Comparison of ENCODE assay signal across 19 mouse cellular contexts in the genomic region with DNA sequence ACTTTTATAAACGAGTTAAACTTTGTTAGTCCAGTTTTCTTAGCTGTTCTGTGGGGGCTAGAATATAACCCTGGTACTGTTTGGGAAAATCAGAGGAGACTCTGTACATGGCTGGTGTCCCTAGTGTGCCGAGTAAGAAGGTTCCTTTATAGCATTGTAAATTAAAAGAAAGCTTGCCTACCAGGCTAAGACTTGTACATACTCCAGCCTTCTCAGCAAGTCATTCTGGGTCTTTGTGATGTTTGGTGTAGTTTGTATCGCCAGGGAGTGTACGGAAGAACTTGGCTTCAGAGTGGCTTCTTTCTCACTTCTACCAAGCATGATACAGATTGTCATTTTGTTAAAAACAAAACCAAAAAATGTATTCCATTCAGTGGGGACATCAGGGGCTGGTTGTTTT. TPM values are rescaled to one million over a fixed set of nuclear protein-coding genes. Genes with fewer than 3 reads are reported as not detected.
DNase-seq lines count a peak whose midpoint lies in the region; ATAC-seq and TF ChIP-seq lines count a peak whose summit lies in the region.
"Had no signal": no experiment of that assay in that cellular context is flagged by ENCODE, and none has a peak within 500 bp of the region (broad histone marks: within the 10 kb centered on the region; RNA-seq: fewer than 3 reads in every experiment).

No protein-coding gene starts in this region.

- no peaks in the 10 kb centered on the region for H3K9me3 ChIP-seq in forebrain, embryonic 12.5 days
- no peaks in the 10 kb centered on the region for H3K9me3 ChIP-seq in forebrain, embryonic 11.5 days (ENCODE audit: control insufficient read depth, low read length)
- no peaks in the 10 kb centered on the region for H3K9me3 ChIP-seq in hindbrain, postnatal 0 days (ENCODE audit: low read length)
- no peaks in the 10 kb centered on the region for H3K9me3 ChIP-seq in hindbrain, embryonic 14.5 days (ENCODE audit: control insufficient read depth, low read length)
- H3K9me3 ChIP-seq in forebrain, embryonic 15.5 days = no peaks in the 10 kb centered on the region
- H3K9me3 ChIP-seq: heart, embryonic 12.5 days; heart, embryonic 15.5 days; hindbrain, embryonic 10.5 days; hindbrain, embryonic 13.5 days had no signal

- no peak overlapping the region for H3K9ac ChIP-seq in forebrain, embryonic 12.5 days
- no peak overlapping the region for H3K9ac ChIP-seq in forebrain, embryonic 11.5 days (ENCODE audit: low read length)
- no peak overlapping the region for H3K9ac ChIP-seq in hindbrain, postnatal 0 days (replicated peaks; ENCODE audit: low read length)
- no peak overlapping the region for H3K9ac ChIP-seq in hindbrain, embryonic 14.5 days
- H3K9ac ChIP-seq in forebrain, embryonic 15.5 days (replicated peaks) = no peak overlapping the region
- H3K9ac ChIP-seq: heart, embryonic 12.5 days; heart, embryonic 15.5 days; hindbrain, embryonic 13.5 days had no signal

- peaks cover 39% of the 10 kb centered on the region for H3K36me3 ChIP-seq in forebrain, embryonic 12.5 days (replicated peaks)
- no peaks in the 10 kb centered on the region; the same call in none of the 2 replicates for H3K36me3 ChIP-seq in forebrain, embryonic 11.5 days (ENCODE audit: control insufficient read depth, insufficient read depth, low read length)
- H3K36me3 ChIP-seq in hindbrain, postnatal 0 days (ENCODE audit: insufficient read depth, low read length) = no peaks in the 10 kb centered on the region
- peaks cover 47% of the 10 kb centered on the region for H3K36me3 ChIP-seq in hindbrain, embryonic 14.5 days (replicated peaks; ENCODE audit: control insufficient read depth, insufficient read depth)
- peaks cover 14% of the 10 kb centered on the region for H3K36me3 ChIP-seq in forebrain, embryonic 15.5 days

- no peak for DNase-seq in forebrain, embryonic 11.5 days (ENCODE audit: low spot score)
- no peak for DNase-seq in hindbrain, postnatal 0 days (ENCODE audit: low spot score)
- no peak for DNase-seq in hindbrain, embryonic 14.5 days (ENCODE audit: low spot score)
- DNase-seq in left cerebral cortex, adult 2 months (ENCODE audit: extremely low spot score in 1 of 2, low spot score in 2 of 2) = no peak
- no peak for DNase-seq in left cerebral cortex, postnatal 10 days (ENCODE audit: extremely low spot score in 1 of 2, low spot score in 2 of 2)
- DNase-seq: adrenal gland, adult 8-10 months; adrenal gland, postnatal 25 days; gastrocnemius, postnatal 10 days; gastrocnemius, postnatal 36 days; heart, postnatal 10 days; heart, postnatal 36 days had no signal

- no peak overlapping the region for H3K4me3 ChIP-seq in forebrain, embryonic 12.5 days (replicated peaks)
- no peak overlapping the region for H3K4me3 ChIP-seq in forebrain, embryonic 11.5 days (ENCODE audit: low read depth, low read length)
- H3K4me3 ChIP-seq in hindbrain, postnatal 0 days (ENCODE audit: low read length) = no peak overlapping the region
- H3K4me3 ChIP-seq in hindbrain, embryonic 14.5 days (replicated peaks; ENCODE audit: low read length) = no peak overlapping the region
- H3K4me3 ChIP-seq in forebrain, embryonic 15.5 days = no peak overlapping the region
- no peak overlapping the region for H3K4me3 ChIP-seq in left cerebral cortex, adult 2 months
- H3K4me3 ChIP-seq: heart, embryonic 12.5 days; heart, embryonic 15.5 days; hindbrain, embryonic 10.5 days; hindbrain, embryonic 13.5 days had no signal

- no peak overlapping the region for H3K4me2 ChIP-seq in forebrain, embryonic 12.5 days
- H3K4me2 ChIP-seq in forebrain, embryonic 11.5 days (ENCODE audit: low read depth, low read length, severe bottlenecking) = no peak overlapping the region
- H3K4me2 ChIP-seq in hindbrain, postnatal 0 days (ENCODE audit: low read depth, low read length) = no peak overlapping the region
- H3K4me2 ChIP-seq in hindbrain, embryonic 14.5 days (replicated peaks) = no peak overlapping the region
- no peak overlapping the region for H3K4me2 ChIP-seq in forebrain, embryonic 15.5 days (replicated peaks)
- H3K4me2 ChIP-seq: heart, embryonic 12.5 days; heart, embryonic 15.5 days; hindbrain, embryonic 13.5 days had no signal

- no peak for TF ChIP-seq CTCF in hindbrain, postnatal 0 days (IDR thresholded peaks at IDR 0.05; ENCODE audit: low read depth)
- no peak for TF ChIP-seq CTCF in left cerebral cortex, adult 2 months (IDR thresholded peaks at IDR 0.05)

- WGBS in forebrain, embryonic 12.5 days = 91% methylated on average over 4 of the region's 4 CpGs
- WGBS in forebrain, embryonic 11.5 days = 92% methylated on average over 4 of the region's 4 CpGs
- 61% methylated on average over 4 of the region's 4 CpGs for WGBS in hindbrain, postnatal 0 days
- WGBS in hindbrain, embryonic 14.5 days = 85% methylated on average over 4 of the region's 4 CpGs
- WGBS in forebrain, embryonic 15.5 days = 62% methylated on average over 4 of the region's 4 CpGs

- no peaks in the 10 kb centered on the region for H3K27me3 ChIP-seq in forebrain, embryonic 12.5 days
- no peaks in the 10 kb centered on the region for H3K27me3 ChIP-seq in forebrain, embryonic 11.5 days (ENCODE audit: control insufficient read depth, insufficient read depth, low read length)
- no peaks in the 10 kb centered on the region for H3K27me3 ChIP-seq in hindbrain, postnatal 0 days (ENCODE audit: insufficient read depth, low read length)
- H3K27me3 ChIP-seq in hindbrain, embryonic 14.5 days (ENCODE audit: control insufficient read depth, insufficient read depth, low read length) = no peaks in the 10 kb centered on the region
- H3K27me3 ChIP-seq in forebrain, embryonic 15.5 days = no peaks in the 10 kb centered on the region
- H3K27me3 ChIP-seq: heart, embryonic 12.5 days; heart, embryonic 15.5 days; hindbrain, embryonic 13.5 days had no signal

- no peak for ATAC-seq in forebrain, embryonic 12.5 days (ENCODE audit: low FRiP score)
- no peak for ATAC-seq in forebrain, embryonic 11.5 days (replicated peaks; ENCODE audit: low FRiP score)
- ATAC-seq in hindbrain, postnatal 0 days = no peak
- no peak for ATAC-seq in hindbrain, embryonic 14.5 days (ENCODE audit: low FRiP score)
- ATAC-seq in forebrain, embryonic 15.5 days (replicated peaks) = peak; percentile 53
- ATAC-seq: activated CD4-positive, CD25-positive, alpha-beta regulatory T cell, adult 4 months; intestine, postnatal 0 days had no signal

- H3K27ac ChIP-seq in forebrain, embryonic 12.5 days = 0 out of 2 replicates have a peak overlapping the region, but pooled peaks have one; percentile 19
- no peak overlapping the region for H3K27ac ChIP-seq in forebrain, embryonic 11.5 days (ENCODE audit: low read depth, low read length)
- peak overlapping the region; percentile 36; the same call in 1 of the 2 replicates for H3K27ac ChIP-seq in hindbrain, postnatal 0 days
- no peak overlapping the region for H3K27ac ChIP-seq in hindbrain, embryonic 14.5 days
- H3K27ac ChIP-seq in forebrain, embryonic 15.5 days (replicated peaks) = peak overlapping the region; percentile 76
- H3K27ac ChIP-seq in left cerebral cortex, adult 2 months = no peak overlapping the region
- H3K27ac ChIP-seq: heart, embryonic 15.5 days; hindbrain, embryonic 10.5 days; hindbrain, embryonic 13.5 days had no signal

- intact Hi-C loops in left cerebral cortex, adult 2 months (cut with DNase I) = no loop called here
- intact Hi-C loops in left cerebral cortex, postnatal 10 days (cut with DNase I) = no loop called here

- peaks cover 3% of the 10 kb centered on the region; the same call in 1 of the 2 replicates for H3K4me1 ChIP-seq in forebrain, embryonic 12.5 days
- H3K4me1 ChIP-seq in forebrain, embryonic 11.5 days (replicated peaks; ENCODE audit: control insufficient read depth, insufficient read depth, low read length) = no peaks in the 10 kb centered on the region
- no peaks in the 10 kb centered on the region for H3K4me1 ChIP-seq in hindbrain, postnatal 0 days (ENCODE audit: insufficient read depth, low read length)
- peaks cover 3% of the 10 kb centered on the region for H3K4me1 ChIP-seq in hindbrain, embryonic 14.5 days (replicated peaks; ENCODE audit: control insufficient read depth, insufficient read depth, low read length)
- H3K4me1 ChIP-seq in forebrain, embryonic 15.5 days = peaks cover 39% of the 10 kb centered on the region
- H3K4me1 ChIP-seq: heart, embryonic 12.5 days; heart, embryonic 15.5 days; hindbrain, embryonic 10.5 days had no signal

RNA-seq across cellular contexts. Expression of a gene that starts 17.2 kb away (rescaled TPM):
- 381 and 460 TPM in 2 replicates for polyA plus RNA-seq in forebrain, embryonic 12.5 days (2016; fragmentation: Nextera tagmentation; extraction: Ambion mirVana)
- polyA plus RNA-seq in forebrain, embryonic 11.5 days (2014; fragmentation: Nextera tagmentation; extraction: Ambion mirVana) = 484 and 510 TPM in 2 replicates
- 525 and 569 TPM in 2 replicates for total RNA-seq in hindbrain, postnatal 0 days (2014; rRNA removed)
- 544 and 588 TPM in 2 replicates for polyA plus RNA-seq in hindbrain, postnatal 0 days (2015; fragmentation: Nextera tagmentation; extraction: Ambion mirVana)
- 891 and 894 TPM in 2 replicates for polyA plus RNA-seq in hindbrain, embryonic 14.5 days (2014; fragmentation: Nextera tagmentation; extraction: Ambion mirVana)
- polyA plus RNA-seq in forebrain, embryonic 15.5 days (2015; fragmentation: Nextera tagmentation; extraction: Ambion mirVana) = 711 and 729 TPM in 2 replicates
- total RNA-seq in left cerebral cortex, adult 2 months (2021) = 100 to 1,000 TPM; 593 to 598 TPM
- total RNA-seq in left cerebral cortex, postnatal 10 days (2021) = 100 to 1,000 TPM; 541 to 586 TPM

Comparison
In these comparisons a context has a peak if more than half of its experiments do, and no peak if none do; other contexts are left out.
1. H3K27ac ChIP-seq: peak in forebrain, embryonic 12.5 days (single experiment), hindbrain, postnatal 0 days (single experiment) and forebrain, embryonic 15.5 days (single experiment); none in forebrain, embryonic 11.5 days (single experiment), hindbrain, embryonic 14.5 days (single experiment) and left cerebral cortex, adult 2 months (single experiment).